Mouse (Mus musculus): ENCODE measurements around the gene Rpusd3. TPM values are rescaled to one million over a fixed set of nuclear protein-coding genes. Genes with fewer than 3 reads are reported as not detected.

Gene Rpusd3
- polyA plus RNA-seq, 1 experiment from 2014 or later = 28.1 TPM

- Histone ChIP-seq H3K27me3 (no peaks in the 10 kb centered on the region), H3K4me3 (replicated peaks) (peak overlapping the region; percentile 78), H3K27ac (peak overlapping the region; percentile 94), H3K4me1 (peaks cover 19% of the 10 kb centered on the region), H3K9ac (peak overlapping the region; percentile 91), H3K4me2 (peak overlapping the region; percentile 88), H3K9me3 (no peaks in the 10 kb centered on the region), H3K36me3 (replicated peaks) (peaks cover 54% of the 10 kb centered on the region)
- 9% methylated on average over 7 of the region's 7 CpGs for WGBS
- no peak for ATAC-seq (ENCODE audit: low FRiP score)
Measured at GRCm38 (mm10) chr6:113377172-113377495, 42.0 kb downstream of the Rpusd3 start.

- H3K9ac ChIP-seq = no peak overlapping the region
- WGBS = 92% methylated on average over 4 of the region's 4 CpGs
- H3K36me3 ChIP-seq (replicated peaks) = peaks cover 71% of the 10 kb centered on the region
- no peaks in the 10 kb centered on the region for H3K27me3 ChIP-seq
- peaks cover 9% of the 10 kb centered on the region for H3K4me1 ChIP-seq
- H3K27ac ChIP-seq = no peak overlapping the region
- H3K4me3 ChIP-seq (replicated peaks) = no peak overlapping the region
- ATAC-seq (ENCODE audit: low FRiP score) = no peak
- no peak overlapping the region for H3K4me2 ChIP-seq
- H3K9me3 ChIP-seq = no peaks in the 10 kb centered on the region
Measured at GRCm38 (mm10) chr6:113373491-113373890, 45.6 kb downstream of the Rpusd3 start.

GRCm38 (mm10) chr6:113370194-113370929 is 48.8 kb downstream of the Rpusd3 start:
- 95% methylated on average over 20 of the region's 20 CpGs for WGBS
- ATAC-seq (ENCODE audit: low FRiP score) = no peak
- no peak overlapping the region for H3K27ac ChIP-seq
- no peaks in the 10 kb centered on the region for H3K9me3 ChIP-seq
- H3K27me3 ChIP-seq = no peaks in the 10 kb centered on the region
- H3K9ac ChIP-seq = no peak overlapping the region
- H3K4me1 ChIP-seq = no peaks in the 10 kb centered on the region
- no peak overlapping the region for H3K4me3 ChIP-seq (replicated peaks)
- H3K36me3 ChIP-seq (replicated peaks) = peaks cover 84% of the 10 kb centered on the region
- no peak overlapping the region for H3K4me2 ChIP-seq

- Histone ChIP-seq H3K27me3 (no peaks in the 10 kb centered on the region), H3K27ac (no peak overlapping the region), H3K9me3 (no peaks in the 10 kb centered on the region), H3K4me3 (replicated peaks) (no peak overlapping the region), H3K36me3 (replicated peaks) (peaks cover 70% of the 10 kb centered on the region), H3K4me2 (no peak overlapping the region), H3K4me1 (no peaks in the 10 kb centered on the region), H3K9ac (no peak overlapping the region)
- 80% methylated on average over 5 of the region's 5 CpGs for WGBS
- ATAC-seq (ENCODE audit: low FRiP score) = no peak
Measured at GRCm38 (mm10) chr6:113368577-113368976, 50.6 kb downstream of the Rpusd3 start.

GRCm38 (mm10) chr6:113368124-113368523 is 51.0 kb downstream of the Rpusd3 start:
- H3K4me3 ChIP-seq (replicated peaks) = no peak overlapping the region
- no peaks in the 10 kb centered on the region for H3K27me3 ChIP-seq
- H3K9me3 ChIP-seq = no peaks in the 10 kb centered on the region
- no peak for ATAC-seq (ENCODE audit: low FRiP score)
- no peak overlapping the region for H3K27ac ChIP-seq
- no peak overlapping the region for H3K9ac ChIP-seq
- H3K4me2 ChIP-seq = no peak overlapping the region
- H3K4me1 ChIP-seq = no peaks in the 10 kb centered on the region
- H3K36me3 ChIP-seq (replicated peaks) = peaks cover 66% of the 10 kb centered on the region
- 90% methylated on average over 7 of the region's 7 CpGs for WGBS

- Histone ChIP-seq H3K9me3 (no peaks in the 10 kb centered on the region), H3K4me2 (no peak overlapping the region), H3K4me3 (replicated peaks) (no peak overlapping the region), H3K9ac (no peak overlapping the region), H3K27me3 (no peaks in the 10 kb centered on the region), H3K4me1 (no peaks in the 10 kb centered on the region), H3K27ac (no peak overlapping the region), H3K36me3 (replicated peaks) (peaks cover 60% of the 10 kb centered on the region)
- no peak for ATAC-seq (ENCODE audit: low FRiP score)
- 100% methylated on average over 1 of the region's 1 CpGs for WGBS
Measured at GRCm38 (mm10) chr6:113367574-113367973, 51.6 kb downstream of the Rpusd3 start.

- Histone ChIP-seq H3K4me1 (no peaks in the 10 kb centered on the region), H3K9ac (no peak overlapping the region), H3K9me3 (no peaks in the 10 kb centered on the region), H3K27ac (no peak overlapping the region), H3K4me3 (replicated peaks) (no peak overlapping the region), H3K36me3 (replicated peaks) (peaks cover 51% of the 10 kb centered on the region), H3K4me2 (no peak overlapping the region), H3K27me3 (no peaks in the 10 kb centered on the region)
- ATAC-seq (ENCODE audit: low FRiP score) = no peak
- 92% methylated on average over 6 of the region's 6 CpGs for WGBS
Measured at GRCm38 (mm10) chr6:113366639-113367038, 52.5 kb downstream of the Rpusd3 start.

Small RNA genes within 50 kb of the gene (microRNA-seq; reads per million reads assigned to microRNA genes)
- not detected for gene Gm24387

Other genes starting within 250 kb of the Rpusd3 start
- gene Lhfpl4, start 224.0 kb downstream of the Rpusd3 start, polyA plus RNA-seq (2016; fragmentation: Nextera tagmentation; extraction: Ambion mirVana) = 30.6 and 35.4 TPM in 2 replicates
- 46.2 and 50.0 TPM in 2 replicates for gene Mtmr14, start 181.5 kb downstream of the Rpusd3 start, polyA plus RNA-seq (2016; fragmentation: Nextera tagmentation; extraction: Ambion mirVana)
- gene Cpne9, start 137.0 kb downstream of the Rpusd3 start, polyA plus RNA-seq (2016; fragmentation: Nextera tagmentation; extraction: Ambion mirVana) = 0.22 and 0.34 TPM in 2 replicates
- 30.6 and 34.7 TPM in 2 replicates for gene Brpf1, start 112.2 kb downstream of the Rpusd3 start, polyA plus RNA-seq (2016; fragmentation: Nextera tagmentation; extraction: Ambion mirVana)
- gene Ogg1, start 92.4 kb downstream of the Rpusd3 start, polyA plus RNA-seq (2016; fragmentation: Nextera tagmentation; extraction: Ambion mirVana) = 13.6 and 13.7 TPM in 2 replicates
- 57.9 and 59.1 TPM in 2 replicates for gene Camk1, start 75.4 kb downstream of the Rpusd3 start, polyA plus RNA-seq (2016; fragmentation: Nextera tagmentation; extraction: Ambion mirVana)
- 67.6 and 70.7 TPM in 2 replicates for gene Tada3, start 41.5 kb downstream of the Rpusd3 start, polyA plus RNA-seq (2016; fragmentation: Nextera tagmentation; extraction: Ambion mirVana)
- gene Arpc4, start 41.2 kb downstream of the Rpusd3 start, polyA plus RNA-seq (2016; fragmentation: Nextera tagmentation; extraction: Ambion mirVana) = 327 and 333 TPM in 2 replicates
- 6.5 and 7.0 TPM in 2 replicates for gene Ttll3, start 30.1 kb downstream of the Rpusd3 start, polyA plus RNA-seq (2016; fragmentation: Nextera tagmentation; extraction: Ambion mirVana)
- gene Cidec, start 16.4 kb upstream of the Rpusd3 start, polyA plus RNA-seq (2016; fragmentation: Nextera tagmentation; extraction: Ambion mirVana) = not detected in 2 replicates
- gene Jagn1, start 23.2 kb upstream of the Rpusd3 start, polyA plus RNA-seq (2016; fragmentation: Nextera tagmentation; extraction: Ambion mirVana) = 68.5 and 71.3 TPM in 2 replicates
- 0.46 and 0.55 TPM in 2 replicates for gene Il17re, start 39.1 kb upstream of the Rpusd3 start, polyA plus RNA-seq (2016; fragmentation: Nextera tagmentation; extraction: Ambion mirVana)
- 1.6 and 2.2 TPM in 2 replicates for gene Il17rc, start 52.1 kb upstream of the Rpusd3 start, polyA plus RNA-seq (2016; fragmentation: Nextera tagmentation; extraction: Ambion mirVana)
- 39.6 and 43.1 TPM in 2 replicates for gene Creld1, start 64.0 kb upstream of the Rpusd3 start, polyA plus RNA-seq (2016; fragmentation: Nextera tagmentation; extraction: Ambion mirVana)
- gene Prrt3, start 82.6 kb upstream of the Rpusd3 start, polyA plus RNA-seq (2016; fragmentation: Nextera tagmentation; extraction: Ambion mirVana) = 2.3 and 2.4 TPM in 2 replicates
- gene Emc3, start 112.3 kb upstream of the Rpusd3 start, polyA plus RNA-seq (2016; fragmentation: Nextera tagmentation; extraction: Ambion mirVana) = 77.4 and 78.5 TPM in 2 replicates
- gene Fancd2, start 112.3 kb upstream of the Rpusd3 start, polyA plus RNA-seq (2016; fragmentation: Nextera tagmentation; extraction: Ambion mirVana) = 15.9 and 18.8 TPM in 2 replicates
- gene Fancd2os, start 181.4 kb upstream of the Rpusd3 start, polyA plus RNA-seq (2016; fragmentation: Nextera tagmentation; extraction: Ambion mirVana) = 0.28 and 0.35 TPM in 2 replicates
- gene Brk1, start 185.4 kb upstream of the Rpusd3 start, polyA plus RNA-seq (2016; fragmentation: Nextera tagmentation; extraction: Ambion mirVana) = 189 and 194 TPM in 2 replicates
- gene Vhl, start 204.6 kb upstream of the Rpusd3 start, polyA plus RNA-seq (2016; fragmentation: Nextera tagmentation; extraction: Ambion mirVana) = 54.9 and 61.8 TPM in 2 replicates
- 0.63 and 1.6 TPM in 2 replicates for gene Irak2, start 219.1 kb upstream of the Rpusd3 start, polyA plus RNA-seq (2016; fragmentation: Nextera tagmentation; extraction: Ambion mirVana)